8 mouse cellular contexts compared by ENCODE assay signal in the genomic region with DNA sequence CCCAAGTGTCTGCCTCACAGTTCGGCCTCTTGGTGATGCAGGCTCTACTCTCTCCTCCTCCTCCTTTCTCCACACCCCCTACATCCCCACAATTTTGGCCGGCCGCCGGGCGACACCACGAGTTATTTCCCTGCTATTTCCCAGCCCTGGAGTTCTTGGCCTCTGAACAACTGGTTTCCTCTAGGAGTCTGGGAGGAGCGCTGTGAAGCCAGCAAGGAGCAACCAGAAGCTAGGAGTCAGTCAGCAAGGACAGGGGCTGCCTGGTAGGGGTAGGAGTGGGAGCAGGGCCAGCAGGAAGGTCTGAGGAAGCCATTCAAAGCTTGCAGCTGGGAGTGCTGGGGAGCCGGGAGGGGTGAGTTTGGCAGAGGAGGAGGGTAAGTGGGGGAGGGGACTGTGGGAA. TPM values are rescaled to one million over a fixed set of nuclear protein-coding genes. Genes with fewer than 3 reads are reported as not detected.
A peak's percentile ranks its signal among the peaks of the same experiment; 100 is the strongest.
DNase-seq lines count a peak whose midpoint lies in the region; ATAC-seq and TF ChIP-seq lines count a peak whose summit lies in the region.
"Had no signal": no experiment of that assay in that cellular context is flagged by ENCODE, and none has a peak within 500 bp of the region (broad histone marks: within the 10 kb centered on the region; RNA-seq: fewer than 3 reads in every experiment).

Gene C1qtnf5 (plus strand): TSS at position 136 of the 400 bp plus-strand sequence.

- peaks cover 56% of the 10 kb centered on the region for H3K4me1 ChIP-seq in forebrain, embryonic 13.5 days
- peaks cover 51% of the 10 kb centered on the region for H3K4me1 ChIP-seq in heart, embryonic 15.5 days (replicated peaks)
- peaks cover 45% of the 10 kb centered on the region for H3K4me1 ChIP-seq in kidney, postnatal 0 days (replicated peaks; ENCODE audit: insufficient read depth, low read length)
- H3K4me1 ChIP-seq in liver, adult 2 months (ENCODE audit: control insufficient read depth, insufficient read depth, low read length): no peaks in the 10 kb centered on the region
- H3K4me1 ChIP-seq in olfactory bulb, adult 2 months (ENCODE audit: control insufficient read depth, insufficient read depth, low read length): peaks cover 45% of the 10 kb centered on the region

- no peaks in the 10 kb centered on the region for H3K9me3 ChIP-seq in forebrain, embryonic 13.5 days (replicated peaks)
- H3K9me3 ChIP-seq in heart, embryonic 15.5 days (replicated peaks): no peaks in the 10 kb centered on the region
- H3K9me3 ChIP-seq in kidney, postnatal 0 days (replicated peaks; ENCODE audit: low read length): no peaks in the 10 kb centered on the region

- 42% methylated on average over 8 of the region's 8 CpGs for WGBS in forebrain, embryonic 13.5 days
- WGBS in heart, embryonic 15.5 days: 35% methylated on average over 8 of the region's 8 CpGs
- 17% methylated on average over 8 of the region's 8 CpGs for WGBS in kidney, postnatal 0 days
- WGBS in liver, adult 2 months: 79% methylated on average over 8 of the region's 8 CpGs
- WGBS in olfactory bulb, adult 2 months: 20% methylated on average over 8 of the region's 8 CpGs

- peak; percentile 88 for DNase-seq in brain, embryonic 14.5 days (ENCODE audit: low read depth)
- peak; percentile 94 for DNase-seq in kidney, postnatal 0 days (ENCODE audit: low spot score)
- peak; percentile 31 for DNase-seq in liver, adult 2 months (ENCODE audit: extremely low read depth, low read depth, low spot score)
- no peak for DNase-seq in MN1 (ENCODE audit: low spot score)

- peak within 1 kb of the TSS; percentile 46 for H3K4me2 ChIP-seq in forebrain, embryonic 13.5 days
- H3K4me2 ChIP-seq in heart, embryonic 15.5 days: peak within 1 kb of the TSS; percentile 42
- peak within 1 kb of the TSS; percentile 45 for H3K4me2 ChIP-seq in kidney, postnatal 0 days (ENCODE audit: low read length)

- H3K27me3 ChIP-seq in forebrain, embryonic 13.5 days: no peaks in the 10 kb centered on the region
- H3K27me3 ChIP-seq in heart, embryonic 15.5 days: no peaks in the 10 kb centered on the region
- no peaks in the 10 kb centered on the region for H3K27me3 ChIP-seq in kidney, postnatal 0 days (ENCODE audit: insufficient read depth, low read length)
- H3K27me3 ChIP-seq in liver, adult 2 months (ENCODE audit: control insufficient read depth, insufficient read depth, low read length): no peaks in the 10 kb centered on the region

- peak within 1 kb of the TSS; percentile 10; the same call in 1 of the 2 replicates for H3K4me3 ChIP-seq in forebrain, embryonic 13.5 days
- peak within 1 kb of the TSS; percentile 15; the same call in 1 of the 2 replicates for H3K4me3 ChIP-seq in heart, embryonic 15.5 days
- H3K4me3 ChIP-seq in kidney, postnatal 0 days (replicated peaks; ENCODE audit: low read depth, low read length): 0 out of 2 replicates have a peak within 1 kb of the TSS, but pooled peaks have one; percentile 0
- peak within 1 kb of the TSS; percentile 32; the same call in 1 of the 2 replicates for H3K4me3 ChIP-seq in liver, adult 2 months (ENCODE audit: insufficient read depth, low read depth, low read length)
- peak within 1 kb of the TSS; percentile 16 for H3K4me3 ChIP-seq in olfactory bulb, adult 2 months (ENCODE audit: insufficient read depth, low read depth, low read length)
- H3K4me3 ChIP-seq: myocyte had no signal

- peaks cover 37% of the 10 kb centered on the region for H3K36me3 ChIP-seq in forebrain, embryonic 13.5 days (ENCODE audit: poor library complexity, severe bottlenecking)
- H3K36me3 ChIP-seq in heart, embryonic 15.5 days: no peaks in the 10 kb centered on the region
- H3K36me3 ChIP-seq in kidney, postnatal 0 days (ENCODE audit: insufficient read depth, low read length): no peaks in the 10 kb centered on the region
- no peaks in the 10 kb centered on the region for H3K36me3 ChIP-seq in liver, adult 2 months (ENCODE audit: control insufficient read depth, insufficient read depth, low read length)

- peak; percentile 69 for ATAC-seq in forebrain, embryonic 13.5 days
- peak; percentile 70 for ATAC-seq in heart, embryonic 15.5 days (replicated peaks; ENCODE audit: insufficient number of reproducible peaks, insufficient read depth, low FRiP score, low read depth)
- ATAC-seq in kidney, postnatal 0 days (replicated peaks; ENCODE audit: low FRiP score, low read depth): peak; percentile 15; the same call in 1 of the 2 replicates

- TF ChIP-seq POLR2A in brain, embryonic 14.5 days (IDR thresholded peaks at IDR 0.05; ENCODE audit: borderline replicate concordance, extremely low read depth, insufficient read depth, insufficient read length, poor library complexity, severe bottlenecking): no peak
- TF ChIP-seq POLR2A in liver, adult 2 months (IDR thresholded peaks at IDR 0.05; ENCODE audit: extremely low read depth, insufficient read depth, low read length): no peak
- TF ChIP-seq POLR2A in olfactory bulb, adult 2 months (IDR thresholded peaks at IDR 0.05; ENCODE audit: insufficient read depth, low read depth, low read length): peak; percentile 16; the same call in 1 of the 2 replicates

- peaks cover 5% of the 10 kb centered on the region; the same call in 1 of the 2 replicates for H3K79me2 ChIP-seq in liver, adult 2 months (ENCODE audit: control insufficient read depth, insufficient read depth, low read length)

- TF ChIP-seq CTCF in brain, embryonic 14.5 days (IDR thresholded peaks at IDR 0.05; ENCODE audit: borderline replicate concordance, extremely low read depth, insufficient read depth, insufficient read length): no peak
- no peak for TF ChIP-seq CTCF in kidney, postnatal 0 days (IDR thresholded peaks at IDR 0.05; ENCODE audit: low read depth)
- no peak for TF ChIP-seq CTCF in liver, adult 2 months (IDR thresholded peaks at IDR 0.05; ENCODE audit: low read depth, low read length)
- no peak for TF ChIP-seq CTCF in olfactory bulb, adult 2 months (IDR thresholded peaks at IDR 0.05; ENCODE audit: insufficient read depth, low read depth, low read length)

- peak within 1 kb of the TSS; percentile 45 for H3K9ac ChIP-seq in forebrain, embryonic 13.5 days
- H3K9ac ChIP-seq in heart, embryonic 15.5 days: peak within 1 kb of the TSS; percentile 25; the same call in 1 of the 2 replicates
- H3K9ac ChIP-seq in kidney, postnatal 0 days (ENCODE audit: low read depth, low read length): 0 out of 2 replicates have a peak within 1 kb of the TSS, but pooled peaks have one; percentile 35
- peak within 1 kb of the TSS; percentile 28 for H3K9ac ChIP-seq in liver, adult 2 months (ENCODE audit: low read depth, low read length)

- H3K27ac ChIP-seq in forebrain, embryonic 13.5 days: peak within 1 kb of the TSS; percentile 41
- peak within 1 kb of the TSS; percentile 73 for H3K27ac ChIP-seq in heart, embryonic 15.5 days
- peak within 1 kb of the TSS; percentile 63 for H3K27ac ChIP-seq in kidney, postnatal 0 days
- peak within 1 kb of the TSS; percentile 6; the same call in 1 of the 2 replicates for H3K27ac ChIP-seq in liver, adult 2 months (replicated peaks; ENCODE audit: insufficient read depth, low read depth, low read length)
- H3K27ac ChIP-seq in olfactory bulb, adult 2 months (ENCODE audit: insufficient read depth, low read depth, low read length): peak within 1 kb of the TSS; percentile 49

RNA-seq across cellular contexts. Expression of gene C1qtnf5, which starts in this region (rescaled TPM):
- polyA plus RNA-seq in brain, embryonic 14.5 days (2012; rRNA removed): 5.2 and 6.8 TPM in 2 replicates
- 1.0 and 1.2 TPM in 2 replicates for polyA plus RNA-seq in forebrain, embryonic 13.5 days (2015; fragmentation: Nextera tagmentation; extraction: Ambion mirVana)
- 3.8 TPM in 2 replicates for polyA plus RNA-seq in heart, embryonic 15.5 days (2015; fragmentation: Nextera tagmentation; extraction: Ambion mirVana)
- 9.7 and 12.3 TPM in 2 replicates for polyA plus RNA-seq in kidney, postnatal 0 days (2015; fragmentation: Nextera tagmentation; extraction: Ambion mirVana)
- total RNA-seq in liver, adult 2 months (2014; rRNA removed): 2.7 and 3.0 TPM in 2 replicates
- 5.6 and 5.7 TPM in 2 replicates for polyA plus RNA-seq in liver, adult 2 months (2012; rRNA removed)
- polyA plus RNA-seq in olfactory bulb, adult 2 months (2012; ENCODE audit: insufficient read depth, insufficient read length, low replicate concordance, missing spikeins): not detected in 2 replicates

Comparison
In these comparisons a context has a peak if more than half of its experiments do, and no peak if none do; other contexts are left out.
1. ATAC-seq: peak in every context shown above with its lines; median percentile 70 in heart, embryonic 15.5 days; 69 in forebrain, embryonic 13.5 days; 15 in kidney, postnatal 0 days.
2. H3K27ac ChIP-seq: peak in every context shown above with its lines; median percentile 73 in heart, embryonic 15.5 days; 63 in kidney, postnatal 0 days; 49 in olfactory bulb, adult 2 months; 41 in forebrain, embryonic 13.5 days; 6 in liver, adult 2 months.